Mouse (Mus musculus): ENCODE results near the gene Nme7.

Gene Nme7

GRCm38 (mm10) chr1:164459127-164459905 is 155.4 kb downstream of the Nme7 start:
- DNase-seq (ENCODE audit: low read depth, low spot score) = no peak

- no peak for DNase-seq (ENCODE audit: low read depth, low spot score)
These were observed 157.2 kb downstream of the Nme7 start for GRCm38 (mm10) chr1:164460921-164461697.

- DNase-seq (ENCODE audit: low read depth, low spot score) = peak; percentile 40
These were observed 157.8 kb downstream of the Nme7 start for GRCm38 (mm10) chr1:164461726-164462125.

- DNase-seq (ENCODE audit: low read depth, low spot score) = no peak
These were observed 163.5 kb downstream of the Nme7 start for GRCm38 (mm10) chr1:164467406-164467805.

- no peak for DNase-seq (ENCODE audit: low read depth, low spot score)
These were observed 164.4 kb downstream of the Nme7 start for GRCm38 (mm10) chr1:164468329-164468728.

- no peak for DNase-seq (ENCODE audit: low read depth, low spot score)
These were observed 167.1 kb downstream of the Nme7 start for GRCm38 (mm10) chr1:164470985-164471384.

GRCm38 (mm10) chr1:164471632-164472031 is 167.7 kb downstream of the Nme7 start:
- DNase-seq (ENCODE audit: low read depth, low spot score) = no peak

- no peak for DNase-seq (ENCODE audit: low read depth, low spot score)
These were observed 169.5 kb downstream of the Nme7 start for GRCm38 (mm10) chr1:164473398-164473797.

- DNase-seq (ENCODE audit: low read depth, low spot score) = no peak
These were observed 170.4 kb downstream of the Nme7 start for GRCm38 (mm10) chr1:164474310-164474709.

- no peak for DNase-seq (ENCODE audit: low read depth, low spot score)
These were observed 171.0 kb downstream of the Nme7 start for GRCm38 (mm10) chr1:164474778-164475511.

GRCm38 (mm10) chr1:164475895-164476294 is 172.0 kb downstream of the Nme7 start:
- no peak for DNase-seq (ENCODE audit: low read depth, low spot score)

- DNase-seq (ENCODE audit: low read depth, low spot score) = no peak
These were observed 177.1 kb downstream of the Nme7 start for GRCm38 (mm10) chr1:164480755-164481644.

- no peak for DNase-seq (ENCODE audit: low read depth, low spot score)
These were observed 177.9 kb downstream of the Nme7 start for GRCm38 (mm10) chr1:164481645-164482354.

- no peak for DNase-seq (ENCODE audit: low read depth, low spot score)
These were observed 178.9 kb downstream of the Nme7 start for GRCm38 (mm10) chr1:164482833-164483232.

- no peak for DNase-seq (ENCODE audit: low read depth, low spot score)
These were observed 179.8 kb downstream of the Nme7 start for GRCm38 (mm10) chr1:164483728-164484127.

Data from skeletal muscle tissue, adult 2 months (tissue).